Mouse (Mus musculus): ENCODE results near the gene Tceal5.

GRCm38 (mm10) chrX:136244574-136245229, 41.0 kb upstream of the Tceal5 start, which contains the start of gene Tceal9:
- TF ChIP-seq CTCF (IDR thresholded peaks at IDR 0.05; ENCODE audit: low read depth) (no peak), EP300 (IDR thresholded peaks at IDR 0.05; ENCODE audit: low read depth) (no peak)
